Mouse (Mus musculus): ENCODE results near the gene Runx1.

The Runx1 gene

GRCm38 (mm10) chr16:92794197-92794596, 31.8 kb downstream of the Runx1 start:
- no peak for DNase-seq (ENCODE audit: low read depth, low spot score)

- DNase-seq (ENCODE audit: low read depth, low spot score): no peak
These were observed 32.2 kb downstream of the Runx1 start for GRCm38 (mm10) chr16:92793741-92794140.

GRCm38 (mm10) chr16:92792905-92793304, 33.0 kb downstream of the Runx1 start:
- DNase-seq (ENCODE audit: low read depth, low spot score): no peak

GRCm38 (mm10) chr16:92790601-92791000, 35.3 kb downstream of the Runx1 start:
- no peak for DNase-seq (ENCODE audit: low read depth, low spot score)

- DNase-seq (ENCODE audit: low read depth, low spot score): no peak
These were observed 36.1 kb downstream of the Runx1 start for GRCm38 (mm10) chr16:92789840-92790239.

GRCm38 (mm10) chr16:92788446-92788845, 37.5 kb downstream of the Runx1 start:
- no peak for DNase-seq (ENCODE audit: low read depth, low spot score)

GRCm38 (mm10) chr16:92786883-92787321, 39.0 kb downstream of the Runx1 start:
- peak; percentile 74 for DNase-seq (ENCODE audit: low read depth, low spot score)

- no peak for DNase-seq (ENCODE audit: low read depth, low spot score)
These were observed 39.6 kb downstream of the Runx1 start for GRCm38 (mm10) chr16:92786276-92786882.

- no peak for DNase-seq (ENCODE audit: low read depth, low spot score)
These were observed 42.3 kb downstream of the Runx1 start for GRCm38 (mm10) chr16:92783651-92784131.

GRCm38 (mm10) chr16:92782408-92782807, 43.5 kb downstream of the Runx1 start:
- DNase-seq (ENCODE audit: low read depth, low spot score): no peak

- DNase-seq (ENCODE audit: low read depth, low spot score): no peak
These were observed 46.0 kb downstream of the Runx1 start for GRCm38 (mm10) chr16:92779896-92780435.

- DNase-seq (ENCODE audit: low read depth, low spot score): no peak
These were observed 46.8 kb downstream of the Runx1 start for GRCm38 (mm10) chr16:92779175-92779574.

GRCm38 (mm10) chr16:92778096-92778780, 47.7 kb downstream of the Runx1 start:
- no peak for DNase-seq (ENCODE audit: low read depth, low spot score)

GRCm38 (mm10) chr16:92767862-92768261, 58.1 kb downstream of the Runx1 start:
- DNase-seq (ENCODE audit: low read depth, low spot score): peak; percentile 48

GRCm38 (mm10) chr16:92767423-92767822, 58.5 kb downstream of the Runx1 start:
- peak; percentile 56 for DNase-seq (ENCODE audit: low read depth, low spot score)

GRCm38 (mm10) chr16:92764741-92765396, 61.1 kb downstream of the Runx1 start:
- no peak for DNase-seq (ENCODE audit: low read depth, low spot score)

- no peak for DNase-seq (ENCODE audit: low read depth, low spot score)
These were observed 62.3 kb downstream of the Runx1 start for GRCm38 (mm10) chr16:92763666-92764065.

GRCm38 (mm10) chr16:92761968-92762521, 63.9 kb downstream of the Runx1 start:
- DNase-seq (ENCODE audit: low read depth, low spot score): peak; percentile 50

- DNase-seq (ENCODE audit: low read depth, low spot score): no peak
These were observed 65.9 kb downstream of the Runx1 start for GRCm38 (mm10) chr16:92760091-92760490.

GRCm38 (mm10) chr16:92757564-92757963, 68.4 kb downstream of the Runx1 start:
- DNase-seq (ENCODE audit: low read depth, low spot score): peak; percentile 45

- DNase-seq (ENCODE audit: low read depth, low spot score): no peak
These were observed 72.0 kb downstream of the Runx1 start for GRCm38 (mm10) chr16:92753944-92754343.

- DNase-seq (ENCODE audit: low read depth, low spot score): no peak
These were observed 72.8 kb downstream of the Runx1 start for GRCm38 (mm10) chr16:92753139-92753538.

Data from CD4-positive, CD25-positive, alpha-beta regulatory T cell, adult 2 months (primary cell).